Mouse (Mus musculus) urinary bladder, postnatal 25 days (tissue): ENCODE measurements around the gene Mettl1.
"Not testable (repeated sequence)": the region's sequence is repeated elsewhere in the genome, so short reads cannot be mapped to it uniquely, and the experiment has no call there.

Experiments used
- DNase-seq: peaks from one replicate; pipeline ENCODE4 v3.0.0; 2022; ENCODE audit warnings: low spot score

Mettl1 gene

GRCm38 (mm10) chr10:127068360-127069038, 27.3 kb downstream of the Mettl1 start:
- no peak for DNase-seq

DNA sequence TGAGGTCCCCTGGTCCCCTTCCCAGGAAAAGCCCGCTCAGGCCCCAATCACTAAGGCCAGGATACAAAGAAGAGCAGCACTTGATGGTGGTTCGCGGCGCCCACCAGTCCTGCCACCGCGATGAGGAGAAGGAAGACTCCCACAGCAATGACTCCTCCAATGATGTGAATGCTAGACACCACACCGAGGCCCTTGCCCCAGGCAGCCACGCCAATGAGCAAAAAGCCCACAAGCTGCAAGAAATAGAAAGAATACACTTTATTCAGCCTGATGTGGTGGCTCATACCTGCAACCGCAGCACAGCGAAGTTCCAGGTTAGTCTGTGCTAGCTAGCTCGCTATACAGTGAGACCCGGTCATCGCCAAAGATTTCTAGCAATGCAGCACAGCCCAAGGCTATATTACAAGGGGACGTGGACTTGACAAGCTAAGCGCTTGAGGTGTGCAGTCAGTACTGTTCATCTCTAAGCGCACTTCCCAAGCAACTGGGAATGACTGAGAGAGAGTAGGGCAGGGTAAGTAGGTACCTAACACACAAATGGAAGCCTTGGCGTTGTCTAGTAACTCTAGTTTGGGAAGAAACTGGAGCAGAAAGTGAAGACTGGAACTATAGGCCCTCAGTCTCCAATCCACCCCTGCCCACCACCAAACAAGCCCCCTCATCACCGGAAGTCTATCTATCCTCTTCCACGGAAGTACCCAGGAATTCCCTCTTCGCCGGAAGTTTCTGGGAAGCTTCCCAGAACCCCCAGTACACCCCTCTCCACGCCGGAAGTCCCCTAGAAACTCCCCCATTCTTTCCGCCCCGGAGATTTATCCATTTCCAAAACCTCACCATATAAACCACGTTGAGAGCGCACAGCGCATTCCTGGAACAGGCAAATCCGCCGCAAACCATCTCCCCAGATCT, 28.3 kb downstream of the Mettl1 start:
- DNase-seq, result no peak

DNA sequence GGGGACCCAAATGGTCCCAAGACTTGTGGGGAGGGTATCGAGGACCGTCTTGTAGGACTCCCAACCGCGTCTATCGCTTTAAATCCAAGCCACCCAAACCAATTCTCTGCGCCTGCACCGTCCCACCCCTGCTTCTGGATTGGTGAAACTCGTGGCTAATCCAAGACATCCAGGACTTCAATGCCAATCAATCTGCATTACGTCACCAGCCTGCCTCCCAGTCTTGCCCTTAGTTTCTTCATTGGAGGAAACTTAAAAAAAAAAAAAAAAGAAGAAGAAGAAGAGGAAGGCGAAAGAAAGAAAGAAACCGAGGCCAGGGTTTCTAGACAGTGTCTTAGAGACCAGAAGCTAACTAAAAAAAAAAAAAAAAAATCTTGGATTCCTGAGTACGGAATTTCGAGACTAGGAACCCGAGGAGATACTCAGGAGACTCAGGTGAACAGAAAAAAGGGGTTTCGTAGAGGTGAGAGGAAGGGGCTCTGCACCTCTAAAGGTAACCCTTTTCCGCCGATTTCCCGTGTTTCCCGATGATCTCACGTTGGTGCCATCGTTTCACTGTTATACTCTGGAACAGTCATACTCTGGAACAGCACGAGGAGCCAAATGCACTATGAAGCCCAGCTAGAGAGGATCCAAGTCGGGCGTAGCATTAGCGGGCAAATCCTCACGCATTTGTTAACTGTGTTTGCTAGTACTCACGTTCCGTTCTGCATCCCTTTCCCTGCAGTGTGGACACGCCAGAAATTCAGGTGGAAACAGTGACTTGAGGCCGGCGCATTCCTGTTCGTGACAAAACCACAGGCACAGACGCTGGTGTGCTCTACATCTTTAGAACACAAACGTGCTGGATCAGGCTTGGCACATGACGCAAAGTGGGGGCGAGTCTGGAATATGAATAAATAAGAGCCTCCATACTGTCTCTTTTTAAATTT, 29.2 kb downstream of the Mettl1 start, which contains the start of gene Tspan31:
Tspan31 (minus strand) TSS at position 75 of the 932 bp plus-strand sequence.
- peak; percentile 74 for DNase-seq

DNA sequence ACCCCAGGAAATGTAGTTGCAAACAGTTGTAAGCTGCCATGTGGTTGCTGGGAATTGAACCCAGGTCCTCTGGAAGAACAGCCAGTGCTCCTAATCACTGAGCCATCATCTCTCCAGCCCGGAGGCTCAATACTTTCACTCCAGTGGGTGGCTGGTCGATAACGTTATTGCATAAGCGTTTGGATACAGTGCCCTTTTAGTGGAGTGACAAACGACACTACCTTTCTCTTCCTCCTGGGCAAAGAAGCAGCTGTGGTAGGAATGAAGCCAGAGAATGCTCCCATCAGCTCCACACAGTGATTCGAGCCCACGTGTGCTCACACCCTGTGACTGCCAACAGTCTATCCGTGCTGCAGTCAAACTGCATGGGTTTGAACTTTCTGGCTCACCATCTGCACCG, 30.0 kb downstream of the Mettl1 start:
- DNase-seq, result no peak

DNA sequence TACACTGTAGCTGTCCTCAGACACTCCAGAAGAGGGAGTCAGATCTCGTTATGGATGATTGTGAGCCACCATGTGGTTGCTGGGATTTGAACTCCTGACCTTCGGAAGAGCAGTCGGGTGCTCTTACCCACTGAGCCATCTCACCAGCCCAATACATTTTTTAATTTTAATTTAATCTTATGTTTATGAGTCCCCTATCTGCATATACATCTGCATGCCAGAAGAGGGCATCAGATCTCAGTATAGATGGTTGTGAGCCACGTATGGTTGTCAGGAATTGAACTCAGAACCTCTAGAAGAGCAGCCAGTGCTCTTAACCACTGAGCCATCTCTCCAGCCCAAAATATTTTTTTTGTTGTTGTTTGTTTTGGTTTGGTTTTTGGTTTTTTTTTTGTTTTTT, 31.1 kb downstream of the Mettl1 start:
- not testable (repeated sequence) for DNase-seq

GRCm38 (mm10) chr10:127072969-127073368, 31.8 kb downstream of the Mettl1 start:
- DNase-seq, result not testable (repeated sequence)

GRCm38 (mm10) chr10:127073981-127074380, 32.8 kb downstream of the Mettl1 start:
- DNase-seq, result no peak

GRCm38 (mm10) chr10:127075080-127075479, 33.9 kb downstream of the Mettl1 start, which contains the start of gene Agap2:
TSS of gene Agap2 (plus strand) at chr10:127075284.
- no peak for DNase-seq

- no peak for DNase-seq
These were observed 34.4 kb downstream of the Mettl1 start for GRCm38 (mm10) chr10:127075651-127076050.

DNA sequence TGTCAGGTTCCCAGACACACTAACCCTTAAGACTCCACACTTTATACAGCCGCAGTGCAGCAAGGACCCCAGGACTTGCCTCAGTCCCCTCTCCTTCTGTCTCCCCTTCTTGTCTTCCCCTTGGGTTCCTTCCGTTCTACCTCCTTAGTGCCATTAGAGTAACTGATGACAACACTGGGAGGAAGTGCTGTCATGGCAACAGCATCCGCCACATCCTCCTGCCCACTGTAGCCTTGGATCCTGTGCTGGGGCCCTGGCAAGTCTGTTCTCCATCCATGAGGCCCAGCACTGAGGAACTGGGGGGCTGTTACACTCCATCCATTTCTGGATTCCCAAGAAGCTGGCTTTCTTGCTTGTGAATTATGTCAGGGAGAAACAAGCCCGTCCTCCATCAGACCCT, 34.9 kb downstream of the Mettl1 start:
- no peak for DNase-seq

- DNase-seq, result no peak
These were observed 36.3 kb downstream of the Mettl1 start for GRCm38 (mm10) chr10:127077515-127077914.

DNA sequence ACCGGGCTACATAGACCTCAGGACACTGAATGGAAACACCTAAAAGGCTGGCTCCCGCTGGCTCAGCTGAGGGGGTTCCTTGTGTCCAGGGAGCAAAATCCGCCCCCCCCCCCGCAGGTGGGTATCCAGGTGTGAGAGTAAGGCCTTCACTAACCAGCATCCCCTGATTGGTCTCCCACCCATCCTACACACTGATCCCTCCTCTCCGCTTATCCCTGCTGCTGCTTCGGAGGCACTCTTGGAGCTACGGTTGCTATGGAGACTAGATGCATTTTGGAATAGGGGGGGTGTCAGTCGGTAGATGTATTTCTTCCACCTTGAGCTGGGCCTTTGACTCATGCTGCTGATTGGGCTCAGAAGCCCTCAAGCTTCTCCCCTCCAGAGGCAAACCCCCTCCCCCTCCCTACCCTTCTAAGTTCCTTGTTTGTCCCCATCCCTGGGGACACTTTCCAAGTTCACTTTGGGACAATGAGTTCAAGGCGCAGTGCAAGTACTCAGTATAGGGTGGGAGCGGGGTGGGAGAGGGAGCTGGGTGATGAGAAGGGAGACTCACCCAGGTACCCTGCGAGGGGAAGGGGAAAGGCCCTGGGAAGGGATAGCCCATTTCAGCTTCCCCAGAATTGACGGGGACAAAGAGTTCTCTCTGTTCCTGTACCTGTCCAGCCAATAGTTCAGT, 36.9 kb downstream of the Mettl1 start:
- DNase-seq, result no peak

GRCm38 (mm10) chr10:127078677-127079575, 37.7 kb downstream of the Mettl1 start:
- no peak for DNase-seq

GRCm38 (mm10) chr10:127079665-127080391, 38.6 kb downstream of the Mettl1 start:
- DNase-seq, result no peak

GRCm38 (mm10) chr10:127080901-127081780, 39.9 kb downstream of the Mettl1 start:
- DNase-seq, result no peak

GRCm38 (mm10) chr10:127081996-127082620, 40.9 kb downstream of the Mettl1 start:
- no peak for DNase-seq

GRCm38 (mm10) chr10:127083292-127083914, 42.2 kb downstream of the Mettl1 start:
- DNase-seq, result no peak

GRCm38 (mm10) chr10:127083915-127084306, 42.7 kb downstream of the Mettl1 start:
- no peak for DNase-seq
